Mouse (Mus musculus): ENCODE results near the gene Chd4. TPM values are rescaled to one million over a fixed set of nuclear protein-coding genes. Genes with fewer than 3 reads are reported as not detected.

The Chd4 gene
- polyA plus RNA-seq, 1 experiment = 317 TPM

DNA sequence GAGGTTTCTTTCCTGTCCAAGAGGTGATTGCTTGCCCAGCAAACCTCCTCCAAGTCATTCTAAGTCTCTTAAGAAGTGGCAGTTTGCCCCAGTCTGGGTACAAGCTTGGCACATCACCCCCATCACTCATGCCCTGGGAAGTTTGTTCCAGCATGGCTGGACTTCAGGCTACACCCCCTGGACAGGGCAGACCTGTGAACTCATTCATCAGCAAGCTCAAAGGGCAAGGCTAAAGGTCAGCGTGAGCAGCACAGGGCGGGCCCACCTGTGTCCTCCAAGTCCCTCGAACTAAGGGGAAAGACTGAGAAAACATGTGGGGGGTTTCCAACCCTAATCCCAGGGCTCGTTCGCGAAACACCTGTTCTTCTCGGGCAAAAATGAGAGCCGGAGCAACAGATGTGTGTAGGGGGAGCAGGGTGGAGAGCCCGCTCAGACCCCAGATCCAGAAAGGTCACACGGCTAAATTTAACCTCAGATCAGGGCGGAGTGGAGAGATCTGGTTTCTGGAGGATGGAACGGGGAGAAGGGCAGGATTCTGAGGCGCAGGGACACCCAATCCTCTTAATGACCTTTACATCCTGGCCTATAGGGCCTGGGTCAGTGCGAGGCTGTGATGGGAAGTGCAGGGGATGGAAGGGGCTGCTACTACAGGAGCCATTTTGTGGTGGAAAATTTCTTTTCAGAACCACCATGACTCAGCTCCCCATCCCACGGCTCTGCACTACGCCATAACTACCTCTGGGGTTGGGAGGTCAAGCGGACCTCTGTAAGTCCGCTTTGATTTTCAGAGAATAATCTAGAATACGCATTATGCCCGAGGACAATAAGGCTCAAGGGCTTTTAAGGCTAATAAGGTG, 68.2 kb downstream of the Chd4 start:
- H3K36me3 ChIP-seq (ENCODE audit: control insufficient read depth, insufficient read depth, low read length, poor library complexity, severe bottlenecking) = peaks cover 39% of the 10 kb centered on the region
- TF ChIP-seq POLR2A (IDR thresholded peaks at IDR 0.05; ENCODE audit: insufficient read depth, low read length) (no peak), EP300 (IDR thresholded peaks at IDR 0.05; ENCODE audit: insufficient read depth, low read depth, low read length) (no peak), CTCF (IDR thresholded peaks at IDR 0.05; ENCODE audit: low read depth, low read length) (no peak)
- peak overlapping the region; percentile 87 for H3K9ac ChIP-seq (ENCODE audit: low read depth, poor library complexity, severe bottlenecking)
- H3K4me1 ChIP-seq (ENCODE audit: control insufficient read depth, insufficient read depth, low read length) = peaks cover 3% of the 10 kb centered on the region
- no peaks in the 10 kb centered on the region for H3K9me3 ChIP-seq (replicated peaks; ENCODE audit: control insufficient read depth, insufficient read depth, low read length, poor library complexity, severe bottlenecking)
- H3K27me3 ChIP-seq (ENCODE audit: control insufficient read depth, insufficient read depth, low read length, poor library complexity, severe bottlenecking) = no peaks in the 10 kb centered on the region
- H3K27ac ChIP-seq (ENCODE audit: insufficient read depth, low read length) = peak overlapping the region; percentile 82
- peak overlapping the region; percentile 96 for H3K4me3 ChIP-seq (ENCODE audit: low read depth, low read length)

DNA sequence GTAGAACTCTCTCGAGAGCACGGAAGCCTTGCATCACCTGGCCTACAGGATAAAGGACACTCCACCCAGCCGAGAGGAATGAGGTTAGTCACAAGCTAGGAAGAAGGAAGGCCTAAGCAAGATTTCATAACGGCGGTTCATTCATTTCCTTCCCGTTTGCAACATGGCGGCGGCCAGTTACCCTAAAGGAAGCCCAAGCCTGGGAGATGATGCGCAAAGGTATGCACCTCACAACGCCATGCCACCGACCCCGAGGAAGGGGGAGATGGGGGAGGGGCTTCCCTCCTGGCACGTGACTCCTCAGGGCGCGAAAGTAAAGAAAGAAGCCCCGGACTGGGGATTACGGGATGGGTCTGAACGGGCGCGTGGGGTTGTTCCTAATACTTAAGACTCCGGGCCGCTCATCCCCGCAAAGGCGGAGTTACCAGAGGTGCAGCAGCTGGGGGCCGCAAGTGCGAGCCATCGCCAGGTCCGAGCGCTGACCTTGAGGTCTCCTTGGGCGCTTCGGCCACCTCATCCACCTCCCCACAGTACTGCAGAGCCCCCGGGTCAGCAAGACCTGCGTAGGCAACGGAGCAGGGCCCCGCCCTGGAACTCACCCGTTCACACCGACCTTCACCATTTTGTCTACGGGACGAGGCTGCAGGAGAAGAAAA, 69.0 kb downstream of the Chd4 start:
- peak overlapping the region; percentile 96 for H3K4me3 ChIP-seq (ENCODE audit: low read depth, low read length)
- H3K9me3 ChIP-seq (replicated peaks; ENCODE audit: control insufficient read depth, insufficient read depth, low read length, poor library complexity, severe bottlenecking) = no peaks in the 10 kb centered on the region
- peaks cover 47% of the 10 kb centered on the region for H3K36me3 ChIP-seq (ENCODE audit: control insufficient read depth, insufficient read depth, low read length, poor library complexity, severe bottlenecking)
- TF ChIP-seq EP300 (IDR thresholded peaks at IDR 0.05; ENCODE audit: insufficient read depth, low read depth, low read length) (no peak), CTCF (IDR thresholded peaks at IDR 0.05; ENCODE audit: low read depth, low read length) (no peak), POLR2A (IDR thresholded peaks at IDR 0.05; ENCODE audit: insufficient read depth, low read length) (no peak)
- no peaks in the 10 kb centered on the region for H3K27me3 ChIP-seq (ENCODE audit: control insufficient read depth, insufficient read depth, low read length, poor library complexity, severe bottlenecking)
- H3K4me1 ChIP-seq (ENCODE audit: control insufficient read depth, insufficient read depth, low read length) = peaks cover 4% of the 10 kb centered on the region
- peak overlapping the region; percentile 87 for H3K9ac ChIP-seq (ENCODE audit: low read depth, poor library complexity, severe bottlenecking)
- peak overlapping the region; percentile 82 for H3K27ac ChIP-seq (ENCODE audit: insufficient read depth, low read length)

DNA sequence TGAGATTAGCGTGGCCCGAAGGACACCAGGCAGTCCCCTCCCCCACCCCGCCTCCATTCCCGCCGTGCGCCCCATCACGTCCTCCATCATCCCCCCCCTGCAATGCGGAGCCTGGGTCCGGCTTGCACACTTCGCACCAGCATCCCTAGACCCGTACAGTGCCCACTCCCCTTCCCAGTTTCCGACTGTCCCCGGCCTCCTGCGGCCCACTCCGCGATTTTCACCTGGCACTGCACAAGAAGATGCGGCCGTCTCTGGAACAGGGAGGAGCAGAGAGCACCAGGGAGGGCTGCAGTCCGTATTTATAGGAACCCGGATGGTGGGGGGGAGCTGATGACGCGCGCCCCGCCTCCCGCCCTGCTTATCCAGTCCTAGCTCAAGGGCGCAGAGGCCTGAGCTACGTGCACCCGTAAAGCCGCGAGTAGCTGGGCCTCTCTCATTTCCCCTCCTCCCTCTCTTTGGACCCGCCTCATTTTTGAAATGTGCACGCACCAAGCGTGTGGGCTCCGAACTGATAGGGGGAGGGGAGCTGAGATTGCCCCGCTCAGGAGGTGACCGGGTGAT, 69.6 kb downstream of the Chd4 start:
- peak overlapping the region; percentile 82 for H3K27ac ChIP-seq (ENCODE audit: insufficient read depth, low read length)
- peak overlapping the region; percentile 87 for H3K9ac ChIP-seq (ENCODE audit: low read depth, poor library complexity, severe bottlenecking)
- peaks cover 4% of the 10 kb centered on the region for H3K4me1 ChIP-seq (ENCODE audit: control insufficient read depth, insufficient read depth, low read length)
- H3K4me3 ChIP-seq (ENCODE audit: low read depth, low read length) = peak overlapping the region; percentile 96
- H3K36me3 ChIP-seq (ENCODE audit: control insufficient read depth, insufficient read depth, low read length, poor library complexity, severe bottlenecking) = peaks cover 53% of the 10 kb centered on the region
- TF ChIP-seq EP300 (IDR thresholded peaks at IDR 0.05; ENCODE audit: insufficient read depth, low read depth, low read length) (no peak), POLR2A (IDR thresholded peaks at IDR 0.05; ENCODE audit: insufficient read depth, low read length) (no peak), CTCF (IDR thresholded peaks at IDR 0.05; ENCODE audit: low read depth, low read length) (no peak)
- no peaks in the 10 kb centered on the region for H3K9me3 ChIP-seq (replicated peaks; ENCODE audit: control insufficient read depth, insufficient read depth, low read length, poor library complexity, severe bottlenecking)
- no peaks in the 10 kb centered on the region for H3K27me3 ChIP-seq (ENCODE audit: control insufficient read depth, insufficient read depth, low read length, poor library complexity, severe bottlenecking)

DNA sequence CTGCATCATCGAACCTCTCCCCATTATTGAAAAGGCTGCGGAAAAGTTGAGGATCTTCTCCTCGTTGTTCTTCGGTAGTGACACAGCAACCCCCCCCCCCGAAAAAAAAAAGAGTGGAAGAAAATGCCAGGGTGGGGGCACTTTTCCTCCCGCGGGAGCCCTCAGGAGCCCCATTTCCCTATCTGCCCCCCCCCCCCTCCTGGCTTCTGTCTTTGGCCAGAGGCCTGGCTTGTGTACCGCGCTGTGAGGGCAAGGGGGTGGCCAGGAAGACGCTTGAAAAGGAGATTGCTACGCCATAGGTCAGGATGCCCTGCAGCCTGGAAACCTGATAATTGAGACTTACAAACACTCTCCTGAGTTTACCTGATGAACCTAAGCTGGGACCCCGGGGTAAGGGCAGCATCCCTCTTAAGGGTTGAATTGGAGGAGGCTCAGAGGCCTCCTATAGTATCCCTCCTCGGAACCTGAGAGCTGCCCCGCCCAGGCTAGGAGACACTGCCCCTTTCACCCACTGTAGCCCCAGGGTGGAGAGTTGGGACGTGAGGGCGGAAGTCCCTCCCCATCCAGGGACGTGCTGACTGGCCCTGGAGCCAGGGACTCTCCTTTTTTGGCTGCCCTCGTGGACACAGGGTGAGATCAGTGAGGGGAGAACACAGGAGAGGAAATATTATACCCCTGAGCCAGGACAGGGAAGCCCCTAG, 70.4 kb downstream of the Chd4 start, which contains the start of gene Gapdh:
Gapdh (minus strand) TSS at position 417 of the 701 bp plus-strand sequence.
- Histone ChIP-seq H3K4me1 (ENCODE audit: control insufficient read depth, insufficient read depth, low read length) (peaks cover 5% of the 10 kb centered on the region), H3K9me3 (replicated peaks; ENCODE audit: control insufficient read depth, insufficient read depth, low read length, poor library complexity, severe bottlenecking) (no peaks in the 10 kb centered on the region), H3K9ac (ENCODE audit: low read depth, poor library complexity, severe bottlenecking) (peak within 1 kb of the TSS; percentile 87), H3K27me3 (ENCODE audit: control insufficient read depth, insufficient read depth, low read length, poor library complexity, severe bottlenecking) (no peaks in the 10 kb centered on the region), H3K36me3 (ENCODE audit: control insufficient read depth, insufficient read depth, low read length, poor library complexity, severe bottlenecking) (peaks cover 59% of the 10 kb centered on the region), H3K27ac (ENCODE audit: insufficient read depth, low read length) (peak within 1 kb of the TSS; percentile 82), H3K4me3 (ENCODE audit: low read depth, low read length) (peak within 1 kb of the TSS; percentile 96)
- TF ChIP-seq EP300 (IDR thresholded peaks at IDR 0.05; ENCODE audit: insufficient read depth, low read depth, low read length) = no peak
- TF ChIP-seq CTCF (IDR thresholded peaks at IDR 0.05; ENCODE audit: low read depth, low read length) = no peak
- TF ChIP-seq POLR2A (IDR thresholded peaks at IDR 0.05; ENCODE audit: insufficient read depth, low read length) = no peak

DNA sequence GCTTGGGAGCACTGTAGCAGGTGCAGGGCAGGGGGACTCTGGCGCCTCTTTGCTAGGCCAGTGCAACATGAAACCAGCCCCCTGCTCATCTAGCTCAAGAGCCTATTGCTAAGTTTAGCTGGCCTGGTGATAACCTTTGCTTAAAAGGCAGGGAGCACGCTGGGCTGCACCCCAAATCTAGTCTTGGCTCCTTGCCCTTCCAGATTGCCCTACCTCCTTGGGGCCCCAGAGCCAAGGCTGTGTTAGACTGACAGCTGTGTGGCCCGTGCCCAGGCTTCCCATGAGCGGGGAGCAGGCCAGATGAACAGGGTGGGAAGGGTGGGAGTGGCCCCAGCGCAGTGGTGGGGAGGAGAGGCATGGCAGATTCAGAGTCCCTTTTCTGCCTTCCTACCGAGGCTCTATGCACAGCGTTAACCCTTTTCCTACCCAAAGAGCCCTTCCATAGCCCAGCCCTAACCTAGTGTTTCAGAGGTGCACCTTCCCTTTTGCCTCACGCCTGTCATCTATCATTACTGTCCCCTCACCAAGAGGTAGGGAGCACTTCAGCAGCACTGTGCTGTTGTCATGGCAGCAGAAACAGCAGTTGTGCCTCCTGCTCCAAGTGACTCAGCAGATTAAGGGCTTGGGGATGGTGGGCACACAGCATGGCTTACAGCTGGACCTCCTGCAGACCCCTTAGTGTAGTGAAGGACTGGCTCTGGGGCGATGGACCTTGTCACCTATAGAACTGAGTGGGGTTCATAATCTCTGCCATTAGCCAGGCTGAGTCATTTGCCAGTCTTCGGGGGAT, 71.3 kb downstream of the Chd4 start:
- H3K27me3 ChIP-seq (ENCODE audit: control insufficient read depth, insufficient read depth, low read length, poor library complexity, severe bottlenecking) = no peaks in the 10 kb centered on the region
- peaks cover 68% of the 10 kb centered on the region for H3K36me3 ChIP-seq (ENCODE audit: control insufficient read depth, insufficient read depth, low read length, poor library complexity, severe bottlenecking)
- peaks cover 8% of the 10 kb centered on the region for H3K4me1 ChIP-seq (ENCODE audit: control insufficient read depth, insufficient read depth, low read length)
- H3K9ac ChIP-seq (ENCODE audit: low read depth, poor library complexity, severe bottlenecking) = peak overlapping the region; percentile 87
- peak overlapping the region; percentile 76 for H3K4me3 ChIP-seq (ENCODE audit: low read depth, low read length)
- no peaks in the 10 kb centered on the region for H3K9me3 ChIP-seq (replicated peaks; ENCODE audit: control insufficient read depth, insufficient read depth, low read length, poor library complexity, severe bottlenecking)
- TF ChIP-seq CTCF (IDR thresholded peaks at IDR 0.05; ENCODE audit: low read depth, low read length) = no peak
- no peak for TF ChIP-seq EP300 (IDR thresholded peaks at IDR 0.05; ENCODE audit: insufficient read depth, low read depth, low read length)
- no peak for TF ChIP-seq POLR2A (IDR thresholded peaks at IDR 0.05; ENCODE audit: insufficient read depth, low read length)
- peak overlapping the region; percentile 78 for H3K27ac ChIP-seq (ENCODE audit: insufficient read depth, low read length)

Measured in ES-Bruce4 (cell line).